Mouse (Mus musculus) limb, embryonic 13.5 days (tissue): ENCODE measurements around the gene Filip1l. TPM values are rescaled to one million over a fixed set of nuclear protein-coding genes. Genes with fewer than 3 reads are reported as not detected.

ENCODE experiments used
- ATAC-seq: fragments of 200-750 bp; cut with Nextera tagmentation; 2 replicates; pipeline ENCODE4 v1.8.0; 2017; ENCODE audit warnings: low read depth, moderate number of reproducible peaks, moderate TSS enrichment; ENCODE audit not compliant: low FRiP score
- H3K27ac ChIP-seq: fragments of 300-500 bp; sonication (generic); 2 replicates; pipeline ENCODE4 v1.5.1; 2015; ENCODE audit warnings: inconsistent platforms, mild to moderate bottlenecking, moderate library complexity
- H3K27me3 ChIP-seq: fragments of 300-500 bp; sonication (generic); 2 replicates; pipeline ENCODE4 v1.6.1; 2015; ENCODE audit warnings: mild to moderate bottlenecking, inconsistent platforms
- H3K36me3 ChIP-seq: fragments of 300-500 bp; sonication (generic); 2 replicates; pipeline ENCODE4 v1.6.1; 2015; ENCODE audit warnings: inconsistent platforms, mild to moderate bottlenecking, moderate library complexity
- H3K4me1 ChIP-seq: fragments of 300-500 bp; sonication (generic); 2 replicates; pipeline ENCODE4 v1.6.1; 2015; ENCODE audit warnings: inconsistent platforms
- H3K4me2 ChIP-seq: fragments of 300-500 bp; sonication (generic); replicated peaks from 2 replicates; pipeline ENCODE4 v1.6.1; 2015; ENCODE audit warnings: inconsistent platforms, mild to moderate bottlenecking, moderate library complexity
- H3K4me3 ChIP-seq: fragments of 300-500 bp; sonication (generic); 2 replicates; pipeline ENCODE4 v1.5.1; 2015; ENCODE audit warnings: moderate library complexity, mild to moderate bottlenecking, inconsistent platforms
- H3K9ac ChIP-seq: fragments of 300-500 bp; sonication (generic); 2 replicates; pipeline ENCODE4 v1.6.1; 2015; ENCODE audit warnings: mild to moderate bottlenecking, inconsistent platforms
- H3K9me3 ChIP-seq: fragments of 300-500 bp; sonication (generic); 2 replicates; pipeline ENCODE4 v1.6.1; 2016; ENCODE audit warnings: inconsistent platforms
- WGBS: fragments of 180-500 bp; shearing (Covaris S2); methylation state at CpG from one replicate; pipeline ENCODE4 v1.1.7; 2015; 5-methylcytosine and 5-hydroxymethylcytosine counted together
- polyA plus RNA-seq: library from polyadenylated mRNA; unstranded; fragments of >200 nt; fragmentation: Nextera tagmentation; extraction: Ambion mirVana; gene quantifications from 2 replicates; pipeline ENCODE4 v1.2.1, GENCODE M21; 2015

Filip1l gene
- polyA plus RNA-seq, 1 experiment from 2014 or later: 37.3 TPM

DNA sequence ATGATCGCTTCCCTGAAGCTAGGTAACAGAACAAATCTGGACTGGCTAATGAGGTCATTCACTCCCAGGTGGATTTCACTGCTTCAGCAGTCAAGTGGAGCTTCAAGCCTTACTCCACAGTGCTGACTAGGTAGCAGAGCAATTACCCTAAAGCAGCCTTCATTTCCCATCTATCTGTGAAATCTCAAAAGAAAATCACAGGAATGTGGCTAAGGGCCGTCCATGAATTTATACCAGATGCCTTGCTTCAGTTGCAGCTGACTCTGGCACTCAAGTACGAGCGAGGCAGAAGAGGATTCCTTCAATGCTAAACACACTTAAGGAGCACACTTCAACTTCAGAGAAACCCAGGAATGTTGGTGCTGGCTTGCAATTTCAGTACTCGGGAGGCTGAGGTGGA lies 50.9 kb downstream of the Filip1l start:
- Histone ChIP-seq H3K4me2 (no peak overlapping the region), H3K4me3 (no peak overlapping the region), H3K9ac (no peak overlapping the region), H3K36me3 (no peaks in the 10 kb centered on the region), H3K4me1 (peaks cover 55% of the 10 kb centered on the region), H3K27ac (peak overlapping the region; percentile 22; the same call in 1 of the 2 replicates), H3K27me3 (no peaks in the 10 kb centered on the region), H3K9me3 (no peaks in the 10 kb centered on the region)
- ATAC-seq: no peak
- WGBS: 32% methylated on average over 5 of the region's 5 CpGs

- Histone ChIP-seq H3K27ac (no peak overlapping the region), H3K9me3 (peaks cover 6% of the 10 kb centered on the region; the same call in 1 of the 2 replicates)
- WGBS: 44% methylated on average over 4 of the region's 4 CpGs
Measured at GRCm38 (mm10) chr16:57412766-57413165, 59.9 kb downstream of the Filip1l start.

GRCm38 (mm10) chr16:57416049-57416448 lies 63.2 kb downstream of the Filip1l start:
- Histone ChIP-seq H3K27ac (no peak overlapping the region), H3K27me3 (no peaks in the 10 kb centered on the region), H3K9ac (no peak overlapping the region), H3K36me3 (no peaks in the 10 kb centered on the region), H3K4me2 (no peak overlapping the region), H3K9me3 (peaks cover 6% of the 10 kb centered on the region; the same call in 1 of the 2 replicates), H3K4me1 (peaks cover 38% of the 10 kb centered on the region), H3K4me3 (no peak overlapping the region)
- ATAC-seq: 0 out of 2 replicates have a peak, but pooled peaks have one; percentile 41
- 7% methylated on average over 2 of the region's 2 CpGs for WGBS

More at GRCm38 (mm10) chr16:57412766-57413165, 59.9 kb downstream of the Filip1l start:
- no peaks in the 10 kb centered on the region for H3K36me3 ChIP-seq
- H3K4me2 ChIP-seq: no peak overlapping the region
- H3K9ac ChIP-seq: no peak overlapping the region
- H3K4me3 ChIP-seq: no peak overlapping the region
- H3K4me1 ChIP-seq: peaks cover 20% of the 10 kb centered on the region
- no peak; the same call in 1 of the 2 replicates for ATAC-seq
- no peaks in the 10 kb centered on the region for H3K27me3 ChIP-seq

DNA sequence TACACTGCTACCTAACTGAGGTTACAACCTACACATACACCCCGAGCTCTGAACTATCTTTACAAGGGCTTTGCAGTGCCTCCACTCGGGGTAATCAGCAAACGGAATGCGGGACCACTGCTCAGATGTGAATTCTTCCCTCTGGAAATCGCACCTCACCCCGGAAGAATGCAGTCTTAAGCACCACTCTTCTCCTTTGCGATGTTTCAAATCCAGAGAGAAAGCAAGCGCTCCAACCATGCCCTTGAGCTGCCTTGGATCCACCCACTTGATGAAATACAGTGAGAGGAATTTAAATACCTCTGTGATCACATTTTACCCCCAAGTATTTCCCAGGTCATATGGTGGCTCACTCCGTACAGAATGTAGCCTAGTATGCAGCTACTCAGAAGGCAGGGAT lies 64.1 kb downstream of the Filip1l start:
- Histone ChIP-seq H3K9me3 (peaks cover 6% of the 10 kb centered on the region; the same call in 1 of the 2 replicates), H3K9ac (no peak overlapping the region), H3K4me2 (no peak overlapping the region), H3K4me3 (no peak overlapping the region), H3K36me3 (no peaks in the 10 kb centered on the region), H3K27ac (no peak overlapping the region), H3K4me1 (peaks cover 47% of the 10 kb centered on the region), H3K27me3 (no peaks in the 10 kb centered on the region)
- WGBS: 55% methylated on average over 9 of the region's 9 CpGs
- ATAC-seq: no peak

GRCm38 (mm10) chr16:57417955-57418354 lies 65.1 kb downstream of the Filip1l start:
- H3K27me3 ChIP-seq: no peaks in the 10 kb centered on the region
- H3K9me3 ChIP-seq: peaks cover 6% of the 10 kb centered on the region; the same call in 1 of the 2 replicates
- H3K4me3 ChIP-seq: no peak overlapping the region
- ATAC-seq: no peak
- H3K27ac ChIP-seq: no peak overlapping the region
- 84% methylated on average over 1 of the region's 1 CpGs for WGBS
- H3K4me2 ChIP-seq: no peak overlapping the region
- peaks cover 56% of the 10 kb centered on the region for H3K4me1 ChIP-seq
- H3K36me3 ChIP-seq: no peaks in the 10 kb centered on the region
- H3K9ac ChIP-seq: no peak overlapping the region

DNA sequence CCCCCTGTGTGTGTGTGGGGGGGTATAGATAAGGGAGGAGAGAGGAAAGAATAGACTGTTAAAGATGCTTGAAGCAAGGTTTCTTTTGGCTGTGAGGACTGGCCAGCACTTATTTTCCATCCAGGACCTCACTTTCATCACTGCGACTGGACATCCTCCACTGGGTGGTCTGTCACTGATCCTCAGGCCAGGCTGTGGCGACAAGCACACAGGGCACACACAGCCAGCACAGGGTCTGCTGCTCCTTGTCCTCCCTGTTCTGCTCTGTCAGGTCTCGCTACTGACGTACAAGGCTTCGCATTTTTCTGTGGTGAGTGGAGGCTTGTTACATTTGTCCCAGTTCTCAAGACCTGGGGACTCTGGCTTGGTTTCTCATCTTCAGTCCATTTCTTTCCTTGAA lies 66.4 kb downstream of the Filip1l start:
- Histone ChIP-seq H3K4me2 (no peak overlapping the region), H3K9ac (no peak overlapping the region), H3K36me3 (no peaks in the 10 kb centered on the region), H3K27me3 (no peaks in the 10 kb centered on the region), H3K4me1 (peaks cover 60% of the 10 kb centered on the region), H3K9me3 (peaks cover 6% of the 10 kb centered on the region; the same call in 1 of the 2 replicates), H3K27ac (no peak overlapping the region; the same call in 1 of the 2 replicates), H3K4me3 (no peak overlapping the region)
- 57% methylated on average over 5 of the region's 5 CpGs for WGBS
- no peak for ATAC-seq

- peaks cover 60% of the 10 kb centered on the region for H3K4me1 ChIP-seq
- no peak overlapping the region for H3K27ac ChIP-seq
- peaks cover 4% of the 10 kb centered on the region; the same call in 1 of the 2 replicates for H3K9me3 ChIP-seq
- H3K9ac ChIP-seq: no peak overlapping the region
- no peak overlapping the region for H3K4me3 ChIP-seq
- H3K27me3 ChIP-seq: no peaks in the 10 kb centered on the region
- ATAC-seq: no peak
- no peaks in the 10 kb centered on the region for H3K36me3 ChIP-seq
- no peak overlapping the region for H3K4me2 ChIP-seq
- 73% methylated on average over 5 of the region's 5 CpGs for WGBS
Measured at GRCm38 (mm10) chr16:57419881-57420280, 67.0 kb downstream of the Filip1l start.

GRCm38 (mm10) chr16:57420773-57421556 lies 68.1 kb downstream of the Filip1l start:
- Histone ChIP-seq H3K27me3 (no peaks in the 10 kb centered on the region), H3K4me1 (peaks cover 55% of the 10 kb centered on the region), H3K4me2 (no peak overlapping the region), H3K9me3 (no peaks in the 10 kb centered on the region), H3K4me3 (no peak overlapping the region), H3K36me3 (no peaks in the 10 kb centered on the region), H3K27ac (0 out of 2 replicates have a peak overlapping the region, but pooled peaks have one; percentile 23), H3K9ac (no peak overlapping the region)
- ATAC-seq: no peak
- 9% methylated on average over 8 of the region's 8 CpGs for WGBS

DNA sequence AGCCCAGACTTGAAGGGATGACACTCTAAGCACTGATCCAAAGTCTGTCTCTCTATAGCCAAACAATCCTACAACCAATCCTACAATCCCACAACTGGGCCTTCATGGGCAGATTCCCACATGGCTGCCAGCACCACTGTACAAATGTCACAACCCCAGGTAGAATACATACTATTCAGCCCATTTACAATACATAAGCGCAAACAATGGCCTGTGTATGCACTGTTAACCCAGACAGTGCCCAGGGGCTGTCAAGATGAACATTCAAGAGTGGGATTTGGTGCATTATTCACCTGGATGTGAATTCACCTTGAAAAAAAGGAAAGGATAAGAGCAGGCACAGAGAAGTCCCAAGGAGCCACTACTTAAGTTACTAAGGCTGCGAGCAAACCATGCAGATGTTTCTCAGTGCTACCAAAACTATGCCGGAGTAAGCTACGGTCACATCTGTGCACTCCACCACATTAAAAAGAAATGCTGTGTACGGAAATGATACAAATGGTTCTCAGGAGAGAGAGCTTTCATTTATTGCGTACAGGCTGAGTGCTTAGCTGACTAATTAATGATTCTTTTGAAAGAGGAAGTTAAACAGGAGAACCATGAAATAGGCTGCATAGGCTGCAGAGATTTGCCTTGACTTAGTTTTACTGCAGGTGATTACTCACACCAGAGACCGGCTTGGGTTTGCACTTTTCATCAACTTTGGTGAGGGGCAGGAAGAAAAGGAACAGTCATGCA lies 69.0 kb downstream of the Filip1l start:
- whole genome bisulfite sequencing: 26% methylated on average over 7 of the region's 7 CpGs
- no peak; the same call in 1 of the 2 replicates for ATAC-seq
- no peaks in the 10 kb centered on the region for H3K36me3 ChIP-seq
- no peak overlapping the region for H3K4me2 ChIP-seq
- H3K9ac ChIP-seq: no peak overlapping the region
- H3K27ac ChIP-seq: peak overlapping the region; percentile 55; the same call in 1 of the 2 replicates
- no peak overlapping the region for H3K4me3 ChIP-seq
- H3K9me3 ChIP-seq: no peaks in the 10 kb centered on the region
- H3K27me3 ChIP-seq: no peaks in the 10 kb centered on the region
- H3K4me1 ChIP-seq: peaks cover 54% of the 10 kb centered on the region

DNA sequence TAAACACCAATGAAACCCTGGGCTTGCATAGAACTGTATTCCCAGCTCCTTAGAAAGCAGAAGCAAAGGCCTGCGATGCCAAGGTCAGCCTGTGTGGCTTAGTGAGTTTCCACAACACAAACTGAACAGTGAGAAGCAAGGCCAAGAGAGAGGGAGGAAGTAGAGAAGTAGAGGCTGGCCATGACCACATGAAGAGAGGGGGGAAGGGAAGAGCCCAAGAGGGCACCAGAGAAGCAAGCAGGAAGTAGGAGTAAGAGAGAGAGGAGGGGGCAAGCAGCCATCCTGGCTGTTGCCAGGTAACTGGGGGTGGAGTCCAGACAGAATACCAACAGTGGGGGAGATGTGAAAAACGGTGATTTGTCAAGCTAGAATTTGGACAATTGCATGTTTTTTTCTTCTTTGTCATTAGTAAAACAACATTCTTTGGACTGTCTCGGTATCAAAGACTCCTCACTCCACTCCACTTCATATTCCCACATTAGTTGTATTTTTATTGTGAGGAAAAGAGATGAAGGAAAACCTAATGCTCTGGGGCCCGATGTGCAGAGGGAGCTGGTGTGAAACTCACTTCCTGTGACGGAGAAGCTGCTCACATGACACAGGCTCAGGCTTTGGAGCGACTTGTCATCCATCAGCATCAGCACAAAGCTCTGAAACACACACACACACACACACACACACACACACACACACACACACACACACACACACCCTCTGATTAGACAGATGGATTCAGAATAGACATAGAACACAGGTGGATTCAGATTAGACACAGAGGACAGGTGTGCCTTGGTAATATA lies 70.3 kb downstream of the Filip1l start:
- peaks cover 59% of the 10 kb centered on the region for H3K4me1 ChIP-seq
- 60% methylated on average over 6 of the region's 6 CpGs for WGBS
- no peak overlapping the region for H3K4me2 ChIP-seq
- no peaks in the 10 kb centered on the region for H3K9me3 ChIP-seq
- H3K27me3 ChIP-seq: no peaks in the 10 kb centered on the region
- no peak overlapping the region for H3K27ac ChIP-seq
- no peak overlapping the region for H3K4me3 ChIP-seq
- no peaks in the 10 kb centered on the region for H3K36me3 ChIP-seq
- no peak overlapping the region for H3K9ac ChIP-seq
- ATAC-seq: no peak

- H3K4me3 ChIP-seq: no peak overlapping the region
- no peaks in the 10 kb centered on the region for H3K27me3 ChIP-seq
- 49% methylated on average over 10 of the region's 10 CpGs for WGBS
- no peaks in the 10 kb centered on the region for H3K9me3 ChIP-seq
- H3K9ac ChIP-seq: no peak overlapping the region
- no peak for ATAC-seq
- no peak overlapping the region for H3K4me2 ChIP-seq
- H3K27ac ChIP-seq: no peak overlapping the region
- H3K36me3 ChIP-seq: no peaks in the 10 kb centered on the region
- H3K4me1 ChIP-seq: peaks cover 41% of the 10 kb centered on the region
Measured at GRCm38 (mm10) chr16:57426680-57427079, 73.8 kb downstream of the Filip1l start.
